Mouse (Mus musculus): ENCODE results near the gene Pgls.

DNA sequence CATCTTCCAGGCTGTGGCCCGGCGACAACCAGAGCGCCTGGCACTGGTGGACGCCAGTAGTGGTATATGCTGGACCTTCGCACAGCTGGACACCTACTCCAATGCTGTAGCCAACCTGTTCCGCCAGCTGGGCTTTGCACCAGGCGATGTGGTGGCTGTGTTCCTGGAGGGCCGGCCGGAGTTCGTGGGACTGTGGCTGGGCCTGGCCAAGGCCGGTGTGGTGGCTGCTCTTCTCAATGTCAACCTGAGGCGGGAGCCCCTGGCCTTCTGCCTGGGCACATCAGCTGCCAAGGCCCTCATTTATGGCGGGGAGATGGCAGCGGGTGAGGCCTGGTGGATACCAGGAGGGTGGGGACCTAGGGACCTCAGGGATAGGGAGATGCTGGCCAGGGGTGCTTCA is 12.5 kb upstream of the Pgls start:
- TF ChIP-seq CTCF (IDR thresholded peaks at IDR 0.05; ENCODE audit: low read depth) (no peak), EP300 (IDR thresholded peaks at IDR 0.05; ENCODE audit: low read depth) (no peak)

Data from heart, postnatal 0 days (tissue).